Mouse (Mus musculus): ENCODE data around the gene Ddx23. TPM values are rescaled to one million over a fixed set of nuclear protein-coding genes. Genes with fewer than 3 reads are reported as not detected.

The Ddx23 gene
- polyA plus RNA-seq, 1 experiment from 2014 or later, result 27.5 TPM

- Histone ChIP-seq H3K4me2 (no peak overlapping the region), H3K36me3 (peaks cover 5% of the 10 kb centered on the region; the same call in 1 of the 2 replicates), H3K4me3 (no peak overlapping the region), H3K27ac (no peak overlapping the region), H3K9me3 (no peaks in the 10 kb centered on the region), H3K27me3 (no peaks in the 10 kb centered on the region), H3K9ac (no peak overlapping the region), H3K4me1 (replicated peaks) (peaks cover 11% of the 10 kb centered on the region)
- 84% methylated on average over 11 of the region's 11 CpGs for WGBS
- ATAC-seq (ENCODE audit: low FRiP score), result no peak
Measured at GRCm38 (mm10) chr15:98664042-98664907, 1.6 kb upstream of the Ddx23 start.

- H3K27me3 ChIP-seq, result no peaks in the 10 kb centered on the region
- H3K27ac ChIP-seq, result peak overlapping the region; percentile 94
- H3K4me2 ChIP-seq, result peak overlapping the region; percentile 74
- H3K36me3 ChIP-seq, result peaks cover 26% of the 10 kb centered on the region
- ATAC-seq (ENCODE audit: low FRiP score), result no peak
- H3K4me3 ChIP-seq, result peak overlapping the region; percentile 85
- 1% methylated on average over 14 of the region's 14 CpGs for WGBS
- peaks cover 11% of the 10 kb centered on the region for H3K4me1 ChIP-seq (replicated peaks)
- H3K9me3 ChIP-seq, result no peaks in the 10 kb centered on the region
- H3K9ac ChIP-seq, result peak overlapping the region; percentile 93
Measured at GRCm38 (mm10) chr15:98662198-98662566, 512 bp downstream of the Ddx23 start.

GRCm38 (mm10) chr15:98656982-98657751, 5.5 kb downstream of the Ddx23 start:
- peaks cover 11% of the 10 kb centered on the region for H3K4me1 ChIP-seq (replicated peaks)
- no peak overlapping the region for H3K27ac ChIP-seq
- peaks cover 75% of the 10 kb centered on the region for H3K36me3 ChIP-seq
- no peak overlapping the region for H3K4me3 ChIP-seq
- no peak overlapping the region for H3K4me2 ChIP-seq
- no peaks in the 10 kb centered on the region for H3K27me3 ChIP-seq
- ATAC-seq (ENCODE audit: low FRiP score), result no peak
- no peaks in the 10 kb centered on the region for H3K9me3 ChIP-seq
- H3K9ac ChIP-seq, result no peak overlapping the region
- WGBS, result 84% methylated on average over 15 of the region's 15 CpGs

GRCm38 (mm10) chr15:98652174-98652573, 10.5 kb downstream of the Ddx23 start:
- Histone ChIP-seq H3K27ac (no peak overlapping the region), H3K36me3 (peaks cover 99% of the 10 kb centered on the region), H3K9me3 (no peaks in the 10 kb centered on the region), H3K4me2 (no peak overlapping the region), H3K4me1 (replicated peaks) (no peaks in the 10 kb centered on the region), H3K27me3 (no peaks in the 10 kb centered on the region), H3K9ac (no peak overlapping the region), H3K4me3 (no peak overlapping the region)
- WGBS, result 97% methylated on average over 8 of the region's 8 CpGs
- ATAC-seq (ENCODE audit: low FRiP score), result no peak

- Histone ChIP-seq H3K9me3 (no peaks in the 10 kb centered on the region), H3K27me3 (no peaks in the 10 kb centered on the region), H3K36me3 (peaks cover 99% of the 10 kb centered on the region), H3K9ac (no peak overlapping the region), H3K4me2 (no peak overlapping the region), H3K4me3 (no peak overlapping the region), H3K27ac (no peak overlapping the region), H3K4me1 (replicated peaks) (no peaks in the 10 kb centered on the region)
- ATAC-seq (ENCODE audit: low FRiP score), result no peak
- WGBS, result 90% methylated on average over 15 of the region's 15 CpGs
Measured at GRCm38 (mm10) chr15:98651431-98651830, 11.3 kb downstream of the Ddx23 start.

- ATAC-seq (ENCODE audit: low FRiP score), result no peak
- no peaks in the 10 kb centered on the region for H3K9me3 ChIP-seq
- no peak overlapping the region for H3K4me3 ChIP-seq
- H3K4me1 ChIP-seq (replicated peaks), result no peaks in the 10 kb centered on the region
- 98% methylated on average over 3 of the region's 3 CpGs for WGBS
- H3K27ac ChIP-seq, result no peak overlapping the region
- peaks cover 99% of the 10 kb centered on the region for H3K36me3 ChIP-seq
- no peak overlapping the region for H3K4me2 ChIP-seq
- no peaks in the 10 kb centered on the region for H3K27me3 ChIP-seq
- no peak overlapping the region for H3K9ac ChIP-seq
Measured at GRCm38 (mm10) chr15:98648071-98648470, 14.6 kb downstream of the Ddx23 start.

- no peaks in the 10 kb centered on the region for H3K9me3 ChIP-seq
- no peaks in the 10 kb centered on the region for H3K27me3 ChIP-seq
- no peak overlapping the region for H3K9ac ChIP-seq
- no peaks in the 10 kb centered on the region for H3K4me1 ChIP-seq (replicated peaks)
- H3K4me2 ChIP-seq, result no peak overlapping the region
- no peak for ATAC-seq (ENCODE audit: low FRiP score)
- WGBS, result 87% methylated on average over 10 of the region's 10 CpGs
- no peak overlapping the region for H3K4me3 ChIP-seq
- H3K36me3 ChIP-seq, result peaks cover 99% of the 10 kb centered on the region
- no peak overlapping the region for H3K27ac ChIP-seq
Measured at GRCm38 (mm10) chr15:98647308-98647707, 15.4 kb downstream of the Ddx23 start.

- H3K4me2 ChIP-seq, result no peak overlapping the region
- H3K9me3 ChIP-seq, result no peaks in the 10 kb centered on the region
- H3K27me3 ChIP-seq, result no peaks in the 10 kb centered on the region
- H3K36me3 ChIP-seq, result peaks cover 99% of the 10 kb centered on the region
- 85% methylated on average over 8 of the region's 8 CpGs for WGBS
- ATAC-seq (ENCODE audit: low FRiP score), result no peak
- H3K27ac ChIP-seq, result no peak overlapping the region
- H3K9ac ChIP-seq, result no peak overlapping the region
- H3K4me1 ChIP-seq (replicated peaks), result no peaks in the 10 kb centered on the region
- no peak overlapping the region for H3K4me3 ChIP-seq
Measured at GRCm38 (mm10) chr15:98646737-98647136, 16.0 kb downstream of the Ddx23 start.

GRCm38 (mm10) chr15:98645057-98646026, 17.4 kb downstream of the Ddx23 start:
- no peaks in the 10 kb centered on the region for H3K4me1 ChIP-seq (replicated peaks)
- H3K9me3 ChIP-seq, result no peaks in the 10 kb centered on the region
- no peak for ATAC-seq (ENCODE audit: low FRiP score)
- H3K9ac ChIP-seq, result no peak overlapping the region
- H3K4me3 ChIP-seq, result no peak overlapping the region
- WGBS, result 89% methylated on average over 24 of the region's 24 CpGs
- peaks cover 99% of the 10 kb centered on the region for H3K36me3 ChIP-seq
- no peak overlapping the region for H3K27ac ChIP-seq
- H3K4me2 ChIP-seq, result no peak overlapping the region
- H3K27me3 ChIP-seq, result no peaks in the 10 kb centered on the region

GRCm38 (mm10) chr15:98644406-98644805, 18.3 kb downstream of the Ddx23 start:
- Histone ChIP-seq H3K4me1 (replicated peaks) (no peaks in the 10 kb centered on the region), H3K27ac (no peak overlapping the region), H3K27me3 (no peaks in the 10 kb centered on the region), H3K36me3 (peaks cover 99% of the 10 kb centered on the region), H3K9me3 (no peaks in the 10 kb centered on the region), H3K4me3 (no peak overlapping the region), H3K9ac (no peak overlapping the region), H3K4me2 (no peak overlapping the region)
- ATAC-seq (ENCODE audit: low FRiP score), result no peak
- 85% methylated on average over 12 of the region's 12 CpGs for WGBS

- H3K36me3 ChIP-seq, result peaks cover 60% of the 10 kb centered on the region
- no peaks in the 10 kb centered on the region for H3K9me3 ChIP-seq
- H3K27ac ChIP-seq, result no peak overlapping the region
- no peak overlapping the region for H3K4me3 ChIP-seq
- no peak overlapping the region for H3K4me2 ChIP-seq
- H3K4me1 ChIP-seq (replicated peaks), result peaks cover 28% of the 10 kb centered on the region
- no peaks in the 10 kb centered on the region for H3K27me3 ChIP-seq
- no peak for ATAC-seq (ENCODE audit: low FRiP score)
- 44% methylated on average over 8 of the region's 8 CpGs for WGBS
- H3K9ac ChIP-seq, result no peak overlapping the region
Measured at GRCm38 (mm10) chr15:98640157-98640556, 22.5 kb downstream of the Ddx23 start.

GRCm38 (mm10) chr15:98637155-98637554, 25.5 kb downstream of the Ddx23 start:
- Histone ChIP-seq H3K9me3 (no peaks in the 10 kb centered on the region), H3K4me1 (replicated peaks) (peaks cover 51% of the 10 kb centered on the region), H3K36me3 (peaks cover 31% of the 10 kb centered on the region), H3K4me3 (peak overlapping the region; percentile 76), H3K27ac (no peak overlapping the region), H3K27me3 (0 out of 2 replicates have a peak, but pooled peaks cover 5% of the 10 kb centered on the region), H3K9ac (peak overlapping the region; percentile 95), H3K4me2 (peak overlapping the region; percentile 86)
- 28% methylated on average over 3 of the region's 3 CpGs for WGBS
- no peak for ATAC-seq (ENCODE audit: low FRiP score)
